Mouse (Mus musculus) cerebellum, adult 11-12 months (tissue): ENCODE measurements around the gene Fancc.
A peak's percentile ranks its signal among the peaks of the same experiment; 100 is the strongest.
"Not testable (repeated sequence)": the region's sequence is repeated elsewhere in the genome, so short reads cannot be mapped to it uniquely, and the experiment has no call there.

Source experiments
- DNase-seq: peaks from one replicate; pipeline ENCODE4 v3.0.0; 2022

The Fancc gene

DNA sequence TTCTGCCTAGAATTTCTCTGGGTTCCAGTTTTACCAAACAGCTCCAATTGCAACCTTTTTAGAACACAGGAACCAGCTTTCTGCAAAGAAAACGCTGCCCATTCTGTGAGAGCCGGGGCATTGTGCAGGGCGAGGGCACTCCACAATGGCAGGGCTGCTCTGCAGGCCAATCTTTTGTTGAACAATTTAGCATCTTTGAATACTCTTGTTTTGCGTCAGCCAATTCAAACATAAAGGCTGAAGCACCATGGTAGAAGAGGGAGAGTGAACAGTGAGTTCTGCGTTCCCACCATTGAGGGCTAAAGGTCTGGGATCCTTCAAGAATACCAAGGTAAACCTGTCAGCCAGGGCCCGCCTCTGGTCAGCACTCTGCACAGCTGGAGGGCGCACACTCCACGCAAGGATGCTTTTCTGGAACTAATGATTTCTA, 17.9 kb upstream of the Fancc start:
- DNase-seq = no peak

GRCm38 (mm10) chr13:63513374-63514098, 16.5 kb upstream of the Fancc start:
- peak; percentile 45 for DNase-seq

- DNase-seq = no peak
Measured at GRCm38 (mm10) chr13:63512411-63512810, 15.3 kb upstream of the Fancc start.

- no peak for DNase-seq
Measured at GRCm38 (mm10) chr13:63507821-63508220, 10.7 kb upstream of the Fancc start.

DNA sequence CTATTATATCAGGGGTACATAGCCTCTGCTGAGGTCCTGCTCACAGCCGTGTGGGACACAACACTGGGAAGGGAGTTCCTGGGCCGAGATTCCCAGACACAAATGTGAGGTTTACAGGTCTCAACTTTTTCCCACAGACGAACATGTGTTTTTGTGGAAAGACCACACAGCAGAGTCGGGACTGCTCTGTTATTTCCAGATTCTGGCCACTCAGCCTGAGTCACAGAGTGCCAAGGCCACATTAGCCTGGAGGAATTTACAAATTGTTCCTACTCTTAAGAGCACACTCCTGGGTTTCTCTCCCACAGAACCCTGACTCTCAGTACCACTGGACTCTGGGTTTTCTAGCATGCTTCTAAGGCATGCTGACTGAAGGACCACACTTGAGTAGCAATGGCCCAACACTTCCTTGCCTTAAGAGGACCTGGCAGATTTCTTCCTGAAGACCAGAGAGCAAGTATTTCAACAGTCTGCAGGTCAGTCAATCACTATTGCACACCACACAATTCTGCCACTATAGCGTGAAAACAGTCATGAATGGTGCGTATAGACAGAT, 10.0 kb upstream of the Fancc start:
- no peak for DNase-seq

DNA sequence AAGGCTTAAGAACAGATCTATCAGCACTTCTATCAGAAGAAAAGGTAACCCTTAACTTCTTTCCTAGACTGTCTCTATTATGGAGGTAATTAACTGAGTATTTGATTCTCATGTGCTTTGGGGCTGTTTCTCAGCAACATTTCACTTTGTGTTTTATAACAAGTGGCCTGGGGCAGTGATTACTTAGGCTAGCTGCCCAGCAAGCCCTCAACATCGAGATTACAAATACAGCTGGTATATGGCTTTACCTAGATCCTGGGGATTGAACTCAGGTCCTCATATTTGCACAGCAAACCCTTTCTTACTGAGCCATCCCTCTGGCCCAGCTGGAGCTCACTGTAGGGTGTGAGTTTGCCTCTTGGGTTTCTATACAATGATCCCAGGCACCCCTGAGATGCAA, 9.3 kb upstream of the Fancc start:
- DNase-seq = no peak

GRCm38 (mm10) chr13:63502391-63502790, 5.3 kb upstream of the Fancc start:
- DNase-seq = no peak

GRCm38 (mm10) chr13:63499489-63499888, 2.4 kb upstream of the Fancc start:
- no peak for DNase-seq

- DNase-seq = no peak
Measured at GRCm38 (mm10) chr13:63487707-63488042, 9.4 kb downstream of the Fancc start.

DNA sequence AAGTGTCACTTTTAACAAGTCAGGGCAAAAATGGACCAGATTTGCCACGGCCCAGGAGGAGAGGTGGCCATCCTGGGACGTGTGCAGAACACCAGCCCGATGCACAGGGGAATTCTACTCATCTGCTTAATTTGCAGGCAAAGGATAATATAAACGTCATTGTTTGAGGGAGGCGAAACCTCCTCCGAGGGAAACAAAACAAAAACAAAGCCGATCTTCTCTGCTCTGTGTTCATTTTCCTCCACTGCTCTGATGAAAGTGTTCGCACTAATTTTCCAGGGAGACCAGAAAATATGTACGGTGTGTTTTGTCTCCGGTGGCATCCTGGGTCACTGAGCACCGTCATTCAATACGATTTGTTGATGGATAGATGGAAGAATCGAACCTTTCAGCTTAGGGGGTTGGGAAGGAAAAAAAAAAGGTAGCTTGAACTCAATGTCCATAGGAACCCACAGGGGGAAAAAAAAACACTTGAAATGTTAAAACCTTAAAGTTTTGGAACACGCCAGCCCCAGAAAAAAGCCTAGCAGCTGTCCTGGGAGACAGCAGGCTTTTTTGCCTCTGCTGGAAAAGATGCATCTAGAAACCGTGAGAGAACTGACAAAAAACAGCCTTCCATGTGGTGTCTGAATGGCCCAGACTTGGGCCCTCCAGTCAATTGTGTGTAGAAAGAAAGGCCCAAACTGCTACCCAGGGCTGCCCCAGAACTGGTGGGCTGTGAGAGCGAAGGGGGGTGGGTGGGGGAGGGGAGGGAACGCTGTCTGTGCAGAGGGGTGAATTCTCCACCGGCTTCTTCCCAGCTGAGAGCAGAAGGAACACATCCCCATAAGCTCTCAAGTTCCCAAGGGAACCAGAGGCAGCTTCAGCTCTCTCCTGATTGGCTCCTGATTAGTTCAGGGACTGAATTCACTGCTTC, 10.0 kb downstream of the Fancc start:
- no peak for DNase-seq

DNA sequence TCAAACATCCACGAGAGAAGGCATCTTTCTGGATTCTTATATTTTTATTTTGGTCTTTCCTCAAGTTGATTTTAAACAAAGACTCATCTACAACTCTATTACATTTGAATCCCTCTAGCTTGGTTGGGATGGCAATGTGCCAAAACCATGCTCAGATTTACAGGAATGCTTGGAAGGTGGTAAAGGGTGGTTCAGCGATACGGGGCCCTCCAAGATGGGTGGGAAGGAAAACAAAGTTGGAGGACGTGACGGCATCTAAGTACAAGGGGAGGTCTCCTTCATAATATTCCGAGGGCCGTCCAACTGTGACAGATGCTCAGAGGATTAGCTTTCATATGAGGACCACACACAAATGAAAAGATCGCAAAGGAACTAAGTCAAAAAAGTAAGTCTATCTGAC, 21.7 kb downstream of the Fancc start:
- no peak for DNase-seq

DNA sequence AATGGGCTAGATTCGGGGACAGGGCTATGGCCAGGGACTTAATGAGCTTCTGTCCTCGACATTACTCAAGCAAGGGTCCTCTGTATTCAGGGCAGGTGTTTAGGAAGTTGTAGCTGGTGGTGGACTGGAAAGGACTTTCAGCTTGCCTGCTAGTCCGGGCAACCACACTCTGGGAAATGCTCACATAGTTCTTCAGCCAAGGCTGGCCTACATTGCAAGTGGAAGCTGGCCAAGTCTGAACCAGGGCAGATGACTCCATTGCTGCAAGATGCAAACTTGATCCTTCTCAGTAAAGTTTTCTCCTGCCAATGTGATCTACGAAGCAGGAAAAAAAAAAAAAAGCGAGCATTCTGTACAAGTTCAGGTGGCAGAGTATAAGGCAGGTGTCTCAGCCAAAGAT, 44.2 kb downstream of the Fancc start:
- DNase-seq = peak; percentile 20

DNA sequence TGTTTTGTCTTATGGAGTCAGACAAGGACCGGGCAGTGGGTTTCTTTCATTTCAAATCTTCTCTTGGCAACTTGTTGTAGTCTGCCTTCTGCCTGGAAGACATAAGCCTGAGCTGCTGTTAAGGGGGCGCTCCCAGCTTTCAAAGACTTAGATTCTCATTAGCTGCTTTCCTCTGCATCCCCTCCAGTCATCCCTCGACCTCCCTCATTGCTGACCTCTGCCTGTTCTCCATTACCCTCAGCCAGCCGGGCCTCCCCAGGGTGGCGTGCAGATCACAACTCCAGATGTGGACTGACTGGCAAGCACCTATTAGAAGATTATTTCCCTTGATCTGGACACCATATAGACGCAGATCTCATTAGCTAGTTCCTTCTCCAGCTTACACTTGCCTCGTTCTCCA, 45.9 kb downstream of the Fancc start:
- no peak for DNase-seq

GRCm38 (mm10) chr13:63445419-63445818, 51.7 kb downstream of the Fancc start:
- no peak for DNase-seq

GRCm38 (mm10) chr13:63432759-63433158, 64.3 kb downstream of the Fancc start:
- peak; percentile 33 for DNase-seq

GRCm38 (mm10) chr13:63431857-63432191, 65.3 kb downstream of the Fancc start:
- DNase-seq = no peak

GRCm38 (mm10) chr13:63431030-63431856, 65.8 kb downstream of the Fancc start:
- peak; percentile 91 for DNase-seq

GRCm38 (mm10) chr13:63430681-63431029, 66.4 kb downstream of the Fancc start:
- DNase-seq = no peak

DNA sequence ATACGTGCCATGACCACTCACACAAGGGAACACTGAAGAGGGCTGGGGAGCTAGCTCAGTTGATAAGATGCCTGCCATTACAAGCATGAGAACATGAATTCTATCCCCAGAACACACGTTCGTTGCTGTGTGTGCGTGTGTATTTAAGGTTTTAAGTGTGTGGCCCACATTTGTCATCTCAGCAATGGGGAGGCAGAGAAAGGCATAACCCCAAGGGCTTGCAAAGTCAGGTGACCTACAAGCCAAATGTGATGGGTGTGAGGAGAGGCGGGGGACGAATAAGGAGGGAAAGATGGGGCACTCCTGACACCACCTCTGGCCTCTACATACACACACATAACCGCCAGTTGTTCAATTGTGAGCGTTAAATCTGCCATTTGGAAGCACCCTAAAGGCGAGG, 66.9 kb downstream of the Fancc start:
- peak; percentile 39 for DNase-seq

DNA sequence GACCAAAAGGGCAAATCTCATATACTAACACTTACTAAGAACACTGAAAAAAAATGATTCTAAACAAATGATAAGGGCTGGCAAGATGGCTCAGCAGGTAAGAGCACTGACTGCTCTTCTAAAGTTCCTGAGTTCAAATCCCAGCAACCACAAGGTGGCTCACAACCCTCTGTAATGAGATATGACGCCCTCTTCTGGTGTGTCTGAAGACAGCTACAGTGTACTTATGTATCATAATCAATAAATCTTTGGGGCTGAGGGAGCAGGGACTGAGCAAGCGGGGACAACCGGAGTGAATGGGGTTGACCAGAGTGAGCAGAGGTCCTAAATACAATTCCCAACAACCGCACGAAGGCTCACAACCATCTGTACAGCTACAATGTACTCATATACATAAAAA, 68.9 kb downstream of the Fancc start:
- not testable (repeated sequence) for DNase-seq

DNA sequence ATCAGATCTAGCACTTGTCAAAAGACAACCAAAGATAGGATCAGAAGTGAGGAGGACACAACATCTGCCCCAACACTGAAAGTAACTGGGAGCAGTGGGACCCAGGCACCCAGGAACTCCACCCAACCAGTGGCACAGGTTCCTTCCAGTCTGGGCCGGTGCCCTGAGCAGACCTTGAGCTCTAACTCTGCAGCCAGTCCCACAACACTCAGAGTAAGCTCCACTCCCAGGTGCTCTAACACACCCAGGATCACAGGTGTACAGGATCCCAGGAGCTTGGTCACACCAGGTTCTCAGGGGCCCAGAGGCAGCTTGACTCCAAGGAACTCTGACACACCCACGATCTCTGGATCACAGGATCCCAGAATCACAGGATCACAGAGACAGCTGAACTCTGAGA, 74.0 kb downstream of the Fancc start:
- no peak for DNase-seq

DNA sequence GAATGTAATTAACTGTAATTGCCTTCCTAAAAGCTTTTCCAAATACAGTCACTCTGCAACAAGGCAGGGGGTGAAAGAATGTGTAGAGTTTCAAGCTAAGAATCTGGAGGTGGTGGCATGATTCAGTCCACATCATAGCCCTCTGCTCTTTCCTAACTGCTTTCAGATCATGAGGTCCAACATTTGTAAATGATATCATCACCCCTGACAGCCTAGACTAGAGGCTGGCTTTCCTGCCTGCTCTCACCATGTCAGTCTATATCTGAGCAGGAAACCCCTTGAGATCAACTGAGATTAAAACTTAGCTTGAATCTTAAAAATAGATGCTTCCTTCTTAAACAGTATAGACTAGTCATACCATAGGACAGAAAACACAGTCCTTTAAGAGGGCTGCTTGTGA, 75.9 kb downstream of the Fancc start:
- DNase-seq = no peak

DNA sequence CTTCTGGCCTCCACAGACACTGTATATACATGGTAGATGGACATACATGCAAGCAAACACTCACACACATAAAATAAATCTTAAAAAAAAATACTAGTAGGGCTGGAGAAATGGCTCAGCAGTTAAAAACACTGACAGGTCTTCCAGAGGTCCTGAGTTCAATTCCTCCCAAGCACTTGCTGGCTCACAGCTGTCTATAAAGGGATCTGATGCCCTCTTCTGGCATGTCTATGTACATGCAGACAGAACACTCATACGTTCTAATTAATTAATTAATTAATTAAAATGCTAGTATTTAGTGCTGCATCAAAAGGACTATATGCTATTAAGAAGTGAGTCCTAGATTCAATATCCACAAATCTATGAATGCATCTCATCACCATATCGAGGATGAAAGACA, 78.9 kb downstream of the Fancc start:
- DNase-seq = no peak
